ENCODE assay signal across 8 mouse cellular contexts in genomic region chr6:82917076-82917777, GRCm38 (mm10). TPM values are rescaled to one million over a fixed set of nuclear protein-coding genes. Genes with fewer than 3 reads are reported as not detected.
DNase-seq lines count a peak whose midpoint lies in the region; ATAC-seq lines count a peak whose summit lies in the region.

No protein-coding gene starts in this region.

- no peaks in the 10 kb centered on the region for H3K9me3 ChIP-seq in midbrain, embryonic 11.5 days (ENCODE audit: control insufficient read depth, low read length)
- no peaks in the 10 kb centered on the region for H3K9me3 ChIP-seq in midbrain, embryonic 10.5 days (replicated peaks)
- H3K9me3 ChIP-seq in hindbrain, embryonic 11.5 days (ENCODE audit: control insufficient read depth, low read length): no peaks in the 10 kb centered on the region

- no peak overlapping the region for H3K4me3 ChIP-seq in midbrain, embryonic 11.5 days (ENCODE audit: low read depth, low read length)
- no peak overlapping the region for H3K4me3 ChIP-seq in midbrain, embryonic 10.5 days
- no peak overlapping the region for H3K4me3 ChIP-seq in hindbrain, embryonic 11.5 days (ENCODE audit: low read depth, low read length)

- peak; percentile 26; the same call in 1 of the 2 replicates for ATAC-seq in midbrain, embryonic 11.5 days (ENCODE audit: low FRiP score)
- peak; percentile 50; the same call in 1 of the 2 replicates for ATAC-seq in hindbrain, embryonic 11.5 days (ENCODE audit: low FRiP score)
- no peak for ATAC-seq in monocyte, adult 5-6 weeks (replicated peaks; ENCODE audit: insufficient number of reproducible peaks, low FRiP score, low TSS enrichment, poor library complexity, severe bottlenecking)

- H3K4me2 ChIP-seq in midbrain, embryonic 11.5 days: no peak overlapping the region
- H3K4me2 ChIP-seq in hindbrain, embryonic 11.5 days (replicated peaks; ENCODE audit: low read depth, low read length): no peak overlapping the region

- no peaks in the 10 kb centered on the region for H3K36me3 ChIP-seq in midbrain, embryonic 11.5 days (ENCODE audit: control insufficient read depth, insufficient read depth, low read length)
- H3K36me3 ChIP-seq in midbrain, embryonic 10.5 days: no peaks in the 10 kb centered on the region
- no peaks in the 10 kb centered on the region for H3K36me3 ChIP-seq in hindbrain, embryonic 11.5 days (ENCODE audit: control insufficient read depth, insufficient read depth, low read length)

- no peak overlapping the region for H3K27ac ChIP-seq in midbrain, embryonic 11.5 days (ENCODE audit: low read depth, low read length)
- no peak overlapping the region for H3K27ac ChIP-seq in midbrain, embryonic 10.5 days (replicated peaks)
- no peak overlapping the region for H3K27ac ChIP-seq in hindbrain, embryonic 11.5 days (ENCODE audit: low read depth, low read length)

- no peak overlapping the region for H3K9ac ChIP-seq in midbrain, embryonic 11.5 days (ENCODE audit: low read length)
- H3K9ac ChIP-seq in hindbrain, embryonic 11.5 days (ENCODE audit: low read depth, low read length): no peak overlapping the region

- no peaks in the 10 kb centered on the region for H3K27me3 ChIP-seq in midbrain, embryonic 11.5 days (ENCODE audit: control insufficient read depth, insufficient read depth, low read length)
- H3K27me3 ChIP-seq in midbrain, embryonic 10.5 days (ENCODE audit: low read depth, poor library complexity, severe bottlenecking): 0 out of 2 replicates have a peak, but pooled peaks cover 8% of the 10 kb centered on the region
- H3K27me3 ChIP-seq in hindbrain, embryonic 11.5 days (ENCODE audit: control insufficient read depth, insufficient read depth, low read length): no peaks in the 10 kb centered on the region

- intact Hi-C loops in left cerebral cortex, postnatal 25 days (cut with DNase I): loop anchor here (2.0 to 10.0 kb wide), 2 partner anchors 54 to 188 kb away; partner anchors contain the start of genes Ccdc142, Gm42688 and Mrpl53

- H3K4me1 ChIP-seq in midbrain, embryonic 11.5 days (ENCODE audit: control insufficient read depth, insufficient read depth, low read length): no peaks in the 10 kb centered on the region
- H3K4me1 ChIP-seq in midbrain, embryonic 10.5 days: no peaks in the 10 kb centered on the region
- no peaks in the 10 kb centered on the region for H3K4me1 ChIP-seq in hindbrain, embryonic 11.5 days (replicated peaks; ENCODE audit: control insufficient read depth, insufficient read depth, low read length)

- 86% methylated on average over 26 of the region's 26 CpGs for WGBS in midbrain, embryonic 11.5 days
- WGBS in midbrain, embryonic 10.5 days: 81% methylated on average over 26 of the region's 26 CpGs
- WGBS in hindbrain, embryonic 11.5 days: 76% methylated on average over 26 of the region's 26 CpGs

- DNase-seq in midbrain, embryonic 11.5 days (ENCODE audit: low spot score, missing footprints): no peak
- DNase-seq in midbrain, embryonic 10.5 days (ENCODE audit: low spot score): no peak
- no peak for DNase-seq in hindbrain, embryonic 11.5 days (ENCODE audit: low spot score)
- peak; percentile 52 to 76 for DNase-seq in left cerebral cortex, postnatal 25 days (ENCODE audit: low spot score in 2 of 2)
- DNase-seq in telencephalon, adult 2 months (ENCODE audit: low read depth, low spot score): peak; percentile 58
- no peak for DNase-seq in adipocyte (ENCODE audit: low spot score)
- DNase-seq in lung, postnatal 36 days: no peak

RNA-seq across cellular contexts. Expression of gene Sema4f, which starts 22.3 kb away (rescaled TPM):
- 0.91 and 1.1 TPM in 2 replicates for polyA plus RNA-seq in midbrain, embryonic 11.5 days (2014; fragmentation: Nextera tagmentation; extraction: Ambion mirVana)
- polyA plus RNA-seq in midbrain, embryonic 10.5 days (2016; fragmentation: Nextera tagmentation; extraction: Ambion mirVana): 2.0 and 2.4 TPM in 2 replicates
- polyA plus RNA-seq in hindbrain, embryonic 11.5 days (2014; fragmentation: Nextera tagmentation; extraction: Ambion mirVana): 1.7 and 2.0 TPM in 2 replicates
- total RNA-seq in left cerebral cortex, postnatal 25 days (2021): 10 to 100 TPM; 37.5 to 40.6 TPM
- total RNA-seq in monocyte, adult 5-6 weeks (2017): not detected in 3 replicates

RNA-seq across cellular contexts. Expression of gene M1ap, which starts 29.5 kb away (rescaled TPM):
- 0.18 TPM in 1 of 2 replicates, not detected in the other for polyA plus RNA-seq in midbrain, embryonic 11.5 days (2014; fragmentation: Nextera tagmentation; extraction: Ambion mirVana)
- polyA plus RNA-seq in midbrain, embryonic 10.5 days (2016; fragmentation: Nextera tagmentation; extraction: Ambion mirVana): 0.09 and 0.23 TPM in 2 replicates
- polyA plus RNA-seq in hindbrain, embryonic 11.5 days (2014; fragmentation: Nextera tagmentation; extraction: Ambion mirVana): 0.22 TPM in 1 of 2 replicates, not detected in the other
- not detected for total RNA-seq in left cerebral cortex, postnatal 25 days (2021)
- 1.8 TPM in 1 of 3 replicates, not detected in the others for total RNA-seq in monocyte, adult 5-6 weeks (2017)

Comparison
In these comparisons a context has a peak if more than half of its experiments do, and no peak if none do; other contexts are left out.
1. DNase-seq: peak in left cerebral cortex, postnatal 25 days (2 of 2) and telencephalon, adult 2 months (single experiment); none in midbrain, embryonic 11.5 days (single experiment), midbrain, embryonic 10.5 days (single experiment), hindbrain, embryonic 11.5 days (single experiment), adipocyte (single experiment) and lung, postnatal 36 days (single experiment).